Mouse (Mus musculus) ES-CJ7 (cell line): Measurements from ENCODE around the gene F11r.

Experiments
- DNase-seq: peaks from one replicate; pipeline ENCODE4 v3.0.0; 2011; ENCODE audit warnings: low read depth, low spot score

Gene F11r

DNA sequence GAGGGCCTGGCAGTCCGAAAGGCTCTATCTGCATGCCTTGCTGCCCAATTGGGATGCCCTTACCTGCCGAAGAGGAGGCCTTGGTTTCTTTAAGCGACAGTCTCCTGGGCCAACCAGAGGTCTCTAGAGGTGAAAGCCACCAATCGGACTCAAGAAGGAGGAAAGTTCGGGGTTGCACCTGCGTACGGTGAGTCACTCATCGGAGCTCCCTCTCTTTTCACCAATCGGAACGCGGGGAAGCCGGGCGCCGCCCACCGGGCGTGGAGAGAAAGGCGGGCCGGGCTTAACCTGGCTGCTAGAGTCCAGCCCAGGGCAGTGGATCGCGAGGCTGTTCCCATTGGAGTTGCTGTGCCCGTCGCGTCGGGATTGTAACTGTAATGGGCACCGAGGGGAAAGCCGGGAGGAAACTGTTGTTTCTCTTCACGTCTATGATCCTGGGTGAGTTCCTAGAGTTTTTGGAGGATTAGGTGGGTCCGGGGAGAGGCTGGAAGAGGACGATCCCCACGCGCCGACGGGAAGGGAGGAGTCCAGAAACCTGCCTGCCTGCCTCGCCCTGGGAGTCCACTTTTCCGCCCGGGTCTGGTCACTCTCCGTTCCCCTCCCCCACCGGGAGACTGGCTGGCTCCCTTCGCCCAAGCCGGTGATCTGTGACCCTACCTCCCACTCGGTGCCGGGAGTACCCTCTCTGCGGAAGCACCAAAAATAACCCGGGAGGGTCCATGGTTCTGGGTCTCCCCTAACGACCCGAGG lies at the start of gene F11r:
TSS of gene F11r (plus strand) at position 272 of the 750 bp plus-strand sequence.
- peak; percentile 98 for DNase-seq

DNA sequence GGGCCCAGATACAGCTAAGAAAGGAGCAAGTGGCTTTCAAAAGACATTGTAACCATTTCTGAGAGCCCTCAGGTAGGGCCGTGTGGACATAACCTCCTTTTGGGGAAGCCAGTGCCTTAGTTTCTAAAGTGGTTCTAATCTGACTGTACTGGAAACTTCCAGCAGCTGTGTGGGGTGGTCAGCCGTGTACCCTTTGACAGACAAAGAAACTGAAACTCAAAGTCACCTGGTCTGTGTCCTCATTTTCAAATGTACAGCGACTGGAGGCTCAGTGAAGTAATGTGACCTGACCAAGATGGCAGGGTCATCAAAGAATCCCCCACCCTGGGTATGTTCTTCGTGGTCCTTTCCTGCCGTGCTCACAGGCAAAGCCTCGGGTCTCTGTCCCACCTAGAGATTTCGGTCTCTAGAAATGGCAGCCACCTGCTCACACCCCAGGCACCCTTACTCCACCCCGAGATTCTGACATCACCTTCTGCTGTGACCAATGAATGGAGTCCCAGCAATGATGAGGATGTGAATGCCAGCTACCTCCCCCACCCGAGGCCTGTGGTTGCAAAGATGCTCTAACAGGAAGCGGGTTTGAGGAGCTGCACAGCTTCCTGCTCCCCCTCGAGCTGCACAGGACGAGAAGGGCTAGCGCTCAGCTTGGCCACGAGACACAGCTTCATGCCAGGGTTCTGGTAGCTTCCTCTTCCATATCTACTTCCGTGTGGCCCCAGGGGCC lies 48.8 kb upstream of the F11r start, which contains the start of gene Arhgap30:
TSS of gene Arhgap30 (plus strand) at position 579 of the 727 bp plus-strand sequence.
- DNase-seq: no peak

DNA sequence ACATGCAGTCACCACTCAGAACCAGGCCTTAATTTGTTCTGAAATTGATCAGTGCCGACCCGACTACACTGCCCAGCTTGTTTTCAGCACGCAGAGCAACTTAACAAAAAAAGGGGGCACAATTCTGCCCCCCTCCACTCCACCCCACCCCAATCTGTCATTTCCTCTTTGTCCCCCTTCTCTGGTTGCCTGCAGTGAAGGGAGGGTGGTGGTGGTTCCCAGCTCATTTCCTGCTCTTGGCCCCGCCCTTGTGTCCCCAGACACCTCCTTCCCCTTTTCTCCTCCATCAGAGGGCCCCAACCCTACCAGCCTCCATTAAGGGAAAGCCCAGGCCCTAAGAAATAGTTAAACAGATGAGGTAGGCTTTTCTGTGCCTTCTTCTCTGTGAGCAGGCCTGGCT lies 47.2 kb upstream of the F11r start:
- DNase-seq: peak; percentile 57

DNA sequence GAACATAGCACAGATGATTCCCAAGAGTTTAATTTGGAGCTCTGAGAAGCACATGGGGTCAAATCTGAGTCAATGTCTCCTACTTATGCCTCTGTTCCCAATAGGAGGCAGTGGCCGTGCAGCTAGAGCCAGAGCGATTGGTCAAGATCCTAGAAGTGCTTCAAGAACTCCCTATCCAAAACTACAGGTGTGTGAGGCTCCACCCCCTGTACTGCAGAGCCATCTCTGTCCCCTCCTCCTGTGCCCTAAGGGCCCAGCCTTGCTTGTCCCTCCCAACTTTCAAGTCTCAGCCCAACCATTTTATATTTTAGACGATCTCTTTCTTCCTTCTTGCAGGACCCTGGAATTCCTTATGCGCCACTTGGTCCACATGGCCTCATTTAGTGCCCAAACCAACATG lies 35.5 kb upstream of the F11r start:
- peak; percentile 89 for DNase-seq

DNA sequence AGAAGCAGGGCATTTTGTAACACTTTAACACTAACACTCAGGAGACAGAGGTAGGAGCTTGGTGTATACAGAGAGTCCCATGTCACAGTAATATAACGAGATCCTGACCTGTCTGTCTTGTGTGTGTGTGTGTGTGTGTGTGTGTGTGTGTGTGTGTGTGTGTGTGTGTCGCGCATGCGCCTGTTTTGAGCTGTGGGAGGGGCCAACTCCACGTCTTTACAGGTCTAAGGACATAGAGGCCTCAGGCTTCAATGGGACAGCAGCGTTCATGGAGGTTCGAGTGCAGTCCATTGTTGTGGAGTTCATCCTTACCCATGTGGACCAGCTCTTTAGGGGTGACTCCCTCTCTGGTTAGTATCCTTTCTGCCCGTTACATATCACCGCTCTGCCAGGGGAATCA lies 34.3 kb upstream of the F11r start:
- DNase-seq: no peak

DNA sequence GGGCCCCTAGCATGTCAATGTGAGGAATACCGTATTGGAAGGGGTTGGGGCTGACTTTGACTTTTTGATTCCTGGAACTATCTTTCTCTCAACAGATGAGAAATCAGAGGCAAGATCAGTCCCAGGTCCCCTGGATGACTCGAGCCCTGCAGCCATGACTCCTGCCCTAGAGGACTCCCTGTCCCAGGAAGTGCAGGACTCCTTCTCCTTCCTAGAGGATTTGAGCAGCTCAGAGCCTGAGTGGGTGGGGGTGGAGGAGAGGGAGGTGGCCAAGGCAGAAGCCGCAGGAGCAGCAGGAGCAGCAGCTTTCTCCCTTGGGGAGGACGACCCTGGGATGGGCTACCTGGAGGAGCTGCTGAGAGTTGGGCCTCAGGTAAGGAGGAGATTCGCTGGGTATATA lies 30.1 kb upstream of the F11r start:
- no peak for DNase-seq

DNA sequence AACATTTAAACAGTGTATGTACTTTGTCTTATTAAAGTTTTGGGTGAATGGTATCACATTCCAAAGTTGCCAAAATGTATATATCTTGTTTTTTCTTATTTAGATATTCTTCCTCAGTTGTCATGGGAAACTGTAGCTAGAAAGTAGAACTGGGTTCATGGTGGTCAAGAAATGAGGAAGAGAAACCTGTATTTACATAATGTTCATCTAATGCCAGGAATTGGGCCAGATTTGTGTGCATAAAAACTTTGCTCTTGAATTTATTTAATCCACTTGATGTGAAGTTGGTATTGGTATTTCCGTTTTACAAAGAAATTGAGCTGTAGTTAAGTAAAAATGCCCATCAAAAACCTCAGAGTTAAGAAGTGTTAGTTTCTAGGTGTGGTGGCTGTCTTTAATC lies 27.1 kb upstream of the F11r start:
- no peak for DNase-seq

DNA sequence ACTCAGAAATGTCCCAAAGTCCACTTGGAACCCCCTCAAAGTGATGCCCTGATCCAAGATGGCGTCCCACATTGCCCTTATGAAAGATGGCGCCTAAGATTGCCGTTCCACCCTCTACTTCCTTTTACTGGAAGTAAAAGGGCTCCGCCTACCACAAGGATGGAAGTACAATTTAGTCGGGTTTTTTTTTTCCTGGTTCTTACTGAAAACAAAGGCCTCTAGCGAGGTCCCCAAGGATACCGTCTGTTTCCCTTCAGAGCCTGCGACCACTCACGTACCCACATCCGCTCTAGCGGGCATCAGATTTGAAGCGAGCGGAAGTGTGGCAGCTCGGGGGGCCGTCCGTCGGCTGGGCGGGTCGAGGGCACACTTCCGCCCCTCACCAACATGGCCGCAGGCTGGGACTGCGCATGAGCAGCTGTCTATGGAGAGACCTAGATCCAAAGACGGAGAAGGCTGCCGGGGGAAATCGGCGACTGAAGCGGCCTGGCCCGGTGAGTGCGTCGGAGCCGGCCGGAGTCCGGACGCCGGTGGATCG lies 26.3 kb upstream of the F11r start, which contains the start of gene Usf1:
TSS of gene Usf1 (plus strand) at position 367 of the 538 bp plus-strand sequence.
- DNase-seq: peak; percentile 98

DNA sequence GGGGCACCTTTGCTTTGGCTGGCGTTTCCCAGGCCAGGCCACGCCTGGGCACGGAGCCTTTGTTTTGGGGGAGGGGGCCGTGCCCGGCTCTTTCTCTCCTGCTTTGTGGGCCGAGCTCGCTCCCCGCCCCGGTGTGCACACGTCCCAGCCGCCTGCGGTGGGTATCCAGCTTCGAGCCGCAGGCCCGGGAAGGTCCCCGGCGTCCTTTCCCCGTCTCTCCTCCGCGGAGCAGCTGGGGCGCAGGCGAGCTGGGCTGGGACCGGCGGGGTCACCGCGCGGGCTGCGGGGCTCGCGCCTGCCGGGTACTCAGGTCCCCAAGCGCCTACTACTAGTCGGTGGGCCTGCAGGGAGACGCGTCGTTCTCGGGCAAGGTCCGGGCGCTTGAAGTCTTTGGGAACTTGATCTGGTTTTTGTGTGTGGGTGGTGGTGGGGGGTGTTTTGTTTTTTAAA lies 25.8 kb upstream of the F11r start:
- no peak for DNase-seq

DNA sequence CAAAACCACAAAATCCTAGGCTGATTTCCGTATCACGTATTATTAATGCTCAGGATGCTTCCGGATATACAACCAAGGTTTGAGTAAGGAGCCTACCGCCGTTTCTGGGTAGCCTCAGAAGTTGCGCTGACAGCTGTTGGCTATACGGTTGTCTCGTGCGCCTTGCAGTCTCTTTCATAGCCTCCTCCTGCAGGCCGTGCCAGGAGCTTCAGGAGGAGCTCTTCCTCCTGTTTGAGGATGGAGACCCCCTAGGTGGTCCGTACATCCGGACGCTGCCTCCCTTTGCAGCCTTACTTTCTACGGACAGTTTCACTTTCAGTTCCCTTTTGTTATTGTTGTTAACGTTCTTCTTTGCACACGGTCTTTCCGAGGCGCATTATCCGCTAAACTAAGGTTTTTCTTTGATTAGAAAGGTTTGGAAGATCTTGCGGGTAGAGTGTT lies 25.3 kb upstream of the F11r start:
- peak; percentile 68 for DNase-seq

DNA sequence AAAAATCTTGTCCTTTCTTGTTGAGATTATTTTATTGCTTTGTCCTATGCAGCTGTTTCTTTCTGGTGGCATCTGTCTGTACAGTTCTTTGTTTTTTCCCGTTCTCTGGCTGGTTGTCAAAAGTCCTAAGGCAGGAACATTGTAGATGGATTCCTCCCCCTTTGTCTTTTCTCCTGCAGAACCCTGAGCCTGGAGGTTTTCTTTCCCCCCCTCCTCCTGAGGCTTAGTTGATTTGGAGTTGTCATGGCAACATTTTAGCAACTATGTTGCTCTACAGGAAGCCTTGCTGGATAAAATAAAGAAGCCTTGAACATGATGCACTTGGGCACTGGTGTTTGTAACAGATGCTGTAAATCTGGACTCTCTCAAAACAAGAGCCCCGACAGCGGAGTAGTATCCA lies 24.9 kb upstream of the F11r start:
- peak; percentile 37 for DNase-seq

DNA sequence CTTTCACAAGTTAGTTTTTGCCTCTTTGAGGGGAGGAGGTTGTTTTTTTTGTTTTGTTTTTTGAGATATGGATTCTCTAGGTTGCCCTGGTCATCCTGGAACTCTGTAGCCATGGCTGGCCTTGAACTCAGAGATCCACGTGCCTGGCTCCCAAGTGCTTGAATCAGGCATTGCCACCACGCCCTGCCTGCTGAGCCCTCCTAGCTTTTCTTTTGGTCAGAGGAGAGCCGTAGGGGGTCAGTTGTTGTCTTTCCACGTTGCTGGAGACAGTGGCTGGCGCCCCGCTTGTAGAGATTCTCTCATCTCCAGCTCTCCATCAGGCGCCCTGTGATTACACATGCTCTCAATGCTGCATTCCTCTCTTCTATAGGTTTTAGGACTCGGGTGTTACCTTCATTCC lies 23.7 kb upstream of the F11r start:
- peak; percentile 87 for DNase-seq

DNA sequence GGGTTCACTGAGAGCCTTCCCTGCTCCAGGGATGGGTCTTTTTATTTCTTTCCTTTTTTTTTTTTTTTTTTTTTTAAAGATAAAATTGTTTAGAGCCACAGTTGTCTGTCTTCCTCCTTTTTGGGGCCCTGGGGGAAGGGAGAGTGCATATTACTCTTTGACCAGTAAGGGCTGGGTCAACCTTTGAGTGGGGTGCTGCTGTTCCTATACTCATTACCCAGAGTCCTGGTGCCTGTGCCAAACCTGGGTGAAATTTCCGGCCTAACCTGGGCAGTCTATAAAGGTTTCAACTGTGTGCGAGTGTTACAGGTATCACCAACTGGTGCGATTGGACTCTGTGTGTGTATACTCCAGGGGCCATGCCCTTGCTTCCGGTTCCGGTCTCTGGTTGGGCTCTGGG lies 18.7 kb upstream of the F11r start, which contains the start of gene Tstd1:
TSS of gene Tstd1 (plus strand) at position 213 of the 400 bp plus-strand sequence.
- DNase-seq: no peak

DNA sequence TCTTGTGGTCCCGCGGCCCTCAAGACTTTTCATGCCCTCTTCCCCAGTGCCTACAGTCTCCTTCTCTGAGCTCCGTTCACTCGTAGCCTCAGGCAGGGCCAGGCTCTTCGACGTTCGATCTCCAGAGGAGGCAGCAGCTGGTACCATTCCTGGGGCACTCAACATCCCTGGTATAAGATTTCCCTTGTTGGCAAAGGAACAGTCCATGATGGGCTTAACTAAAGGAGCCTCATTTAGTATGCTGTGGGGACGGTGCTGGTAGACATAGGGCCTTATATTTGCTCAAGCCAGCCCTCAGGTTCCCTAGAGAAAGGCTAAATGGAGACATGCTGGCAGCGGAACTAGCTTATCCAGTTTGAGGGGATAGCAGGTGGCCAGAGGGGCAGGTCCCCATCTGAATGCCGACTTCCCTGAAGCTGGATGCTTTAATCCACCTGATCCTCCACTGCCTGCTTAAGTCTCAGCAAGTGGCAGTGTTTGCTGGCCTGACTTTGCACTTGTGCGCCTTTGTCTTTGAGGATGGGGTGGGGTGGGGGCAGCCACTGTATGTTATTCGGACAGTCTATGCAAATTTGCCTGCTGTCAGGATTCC lies 17.9 kb upstream of the F11r start:
- DNase-seq: no peak

DNA sequence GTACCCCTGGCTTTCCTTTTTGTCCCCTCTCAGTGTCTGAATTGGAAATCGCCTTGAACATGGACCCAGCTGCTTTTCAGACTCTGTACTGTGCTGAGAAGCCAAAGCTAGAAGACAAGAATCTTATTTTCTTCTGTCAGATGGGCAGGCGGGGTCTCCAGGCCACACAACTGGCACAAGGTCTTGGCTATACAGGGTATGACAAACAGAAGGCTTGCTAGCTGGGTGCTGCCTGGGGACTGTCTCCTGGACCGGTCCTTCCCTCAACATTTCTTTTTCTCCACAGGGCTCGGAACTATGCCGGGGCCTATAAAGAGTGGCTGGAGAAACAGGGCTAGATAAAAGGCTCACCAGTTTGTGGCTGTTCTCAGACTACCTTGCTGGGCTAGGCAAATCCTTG lies 17.4 kb upstream of the F11r start:
- no peak for DNase-seq

DNA sequence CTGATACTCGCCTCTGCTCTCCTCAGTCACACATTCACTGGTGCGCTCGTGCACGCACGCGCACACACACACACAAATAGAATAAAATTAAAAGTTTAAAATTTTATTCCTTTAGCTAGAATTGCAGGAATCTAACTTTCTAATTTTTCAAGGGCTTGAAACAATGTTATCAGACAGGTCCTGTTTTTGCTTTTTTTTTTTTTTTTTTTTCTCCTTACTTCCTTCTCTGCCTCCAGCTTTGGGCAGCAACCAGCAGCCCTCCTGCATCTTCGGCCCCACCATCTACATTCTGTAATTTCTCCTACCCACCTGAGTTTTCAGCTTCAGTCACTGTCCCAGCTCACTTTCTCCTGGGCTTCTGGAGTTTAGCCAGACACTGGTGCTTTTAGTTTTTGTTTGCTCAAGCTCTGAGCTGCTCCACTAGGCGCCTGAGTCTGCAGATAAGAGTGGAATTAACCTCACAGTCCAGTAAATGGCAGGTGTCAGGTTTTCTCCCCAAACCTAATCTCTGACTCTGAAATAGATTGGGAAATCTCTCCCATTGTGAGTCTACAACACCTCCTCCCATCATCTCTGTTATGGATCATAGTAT lies 14.7 kb upstream of the F11r start:
- no peak for DNase-seq

DNA sequence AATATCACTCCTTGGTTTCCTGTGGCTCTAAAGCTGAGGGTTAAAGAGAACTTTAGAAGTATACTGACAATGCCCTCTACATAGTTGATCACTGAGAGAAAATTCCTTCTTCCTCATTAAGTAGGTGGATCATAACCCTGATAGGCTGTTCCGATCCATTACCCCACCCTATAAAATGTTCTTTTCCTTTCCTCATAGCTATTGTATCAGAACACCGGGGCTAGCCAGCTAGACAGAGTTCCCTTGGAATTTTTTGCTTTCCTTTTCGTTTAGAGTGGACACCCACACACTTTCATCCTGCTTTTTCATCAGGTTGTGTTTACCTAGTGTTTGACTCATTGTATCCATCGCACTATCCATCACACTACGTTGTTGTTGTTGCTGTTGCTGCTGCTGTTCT lies 12.7 kb upstream of the F11r start:
- no peak for DNase-seq

DNA sequence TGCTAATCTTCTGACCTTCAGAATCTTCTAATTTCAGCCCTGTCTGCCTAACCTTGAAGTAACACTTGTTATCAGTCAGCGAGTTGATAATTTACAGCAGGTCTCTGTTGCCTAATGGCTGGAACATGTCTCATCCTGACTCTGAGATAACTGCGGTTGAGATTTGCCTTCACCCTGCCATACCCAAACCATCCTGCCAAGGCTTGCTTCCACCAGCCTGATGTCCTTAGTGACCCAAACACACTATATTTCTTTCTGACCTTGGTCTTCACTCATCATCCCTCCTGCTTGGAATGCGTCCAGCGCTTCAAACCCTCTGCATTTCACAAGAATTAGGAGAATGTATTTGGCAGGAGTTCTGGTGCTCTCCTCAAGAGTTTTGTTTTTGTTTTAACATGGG lies 12.2 kb upstream of the F11r start:
- no peak for DNase-seq

DNA sequence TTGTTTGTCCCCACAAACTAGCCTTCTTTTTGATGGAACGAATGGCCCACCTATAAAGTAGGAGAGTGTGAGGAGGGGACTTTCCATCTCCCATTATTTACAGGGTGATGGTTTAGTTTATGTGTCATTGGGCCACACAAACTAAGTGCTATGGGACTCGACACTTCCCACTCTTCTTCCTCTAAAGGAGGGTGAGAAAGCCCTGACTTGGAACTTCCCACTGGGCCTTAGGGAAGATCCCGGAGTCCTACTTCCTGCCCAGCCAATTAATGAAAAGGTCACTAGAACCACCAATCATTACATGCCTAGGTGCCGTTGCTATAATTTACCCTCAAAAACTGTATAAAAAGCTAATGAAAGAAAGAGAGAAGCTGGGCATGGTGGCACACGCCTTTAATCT lies 5.2 kb upstream of the F11r start:
- no peak for DNase-seq

DNA sequence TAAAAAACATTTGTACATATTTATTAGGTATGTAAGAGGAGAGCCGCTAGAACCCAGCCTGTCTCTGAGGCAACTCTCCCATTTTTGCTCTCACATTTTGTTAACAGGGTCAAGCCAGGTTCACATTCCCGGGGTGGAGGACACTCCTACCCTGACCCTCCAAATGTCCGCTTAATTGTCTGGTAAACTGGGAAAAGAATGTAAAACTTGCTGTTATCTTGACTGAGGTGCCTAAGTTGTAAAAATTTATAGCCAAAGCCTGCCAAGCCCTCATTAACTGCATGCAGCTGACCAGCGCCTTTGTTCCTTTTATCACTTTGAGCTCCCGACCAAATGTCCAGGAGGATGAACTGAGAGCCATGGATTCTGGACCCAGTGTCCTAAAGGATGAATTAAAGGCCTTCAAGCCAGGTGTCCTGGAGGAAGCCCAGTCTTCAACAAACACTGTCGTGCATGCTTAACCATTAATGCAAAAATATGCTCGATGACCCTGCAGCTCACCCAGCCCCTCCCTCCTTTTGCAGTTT lies 2.0 kb upstream of the F11r start:
- no peak for DNase-seq

DNA sequence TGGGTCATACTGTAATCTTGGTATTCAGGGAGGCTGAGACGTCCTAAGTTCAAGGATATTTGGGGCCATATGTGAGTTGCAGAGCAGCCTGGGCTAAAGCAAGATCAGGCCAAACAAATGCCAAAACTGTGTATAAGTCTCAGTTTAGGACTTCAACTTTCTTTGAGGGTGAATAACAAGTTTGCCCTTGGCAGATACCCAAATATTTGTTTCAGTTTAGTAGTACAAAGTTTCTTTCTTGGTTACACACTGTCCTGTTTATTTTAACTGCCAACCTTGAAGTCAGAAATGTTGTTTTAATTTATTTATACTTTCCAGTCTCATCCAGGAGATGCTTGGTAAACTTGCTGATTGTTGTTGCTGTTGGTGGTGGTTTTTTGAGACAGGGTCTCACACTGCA lies 1.4 kb upstream of the F11r start:
- DNase-seq: no peak
